Mouse (Mus musculus) embryonic facial prominence, embryonic 14.5 days (tissue): Measurements from ENCODE around the gene Shisa5. TPM values are rescaled to one million over a fixed set of nuclear protein-coding genes. Genes with fewer than 3 reads are reported as not detected.

ENCODE experiments used
- ATAC-seq: fragments of 200-750 bp; cut with Nextera tagmentation; 2 replicates; pipeline ENCODE4 v1.8.0; 2017; ENCODE audit warnings: low read depth, moderate number of reproducible peaks, moderate TSS enrichment
- DNase-seq: peaks from one replicate; pipeline ENCODE4 v3.0.0-alpha.2; 2015; ENCODE audit warnings: low spot score
- H3K27ac ChIP-seq: fragments of 300-500 bp; sonication (generic); replicated peaks from 2 replicates; pipeline ENCODE4 v1.5.1; 2014; ENCODE audit warnings: low read depth, mild to moderate bottlenecking, low read length, moderate library complexity
- H3K27me3 ChIP-seq: fragments of 300-500 bp; sonication (generic); replicated peaks from 2 replicates; pipeline ENCODE4 v1.6.1; 2014; ENCODE audit warnings: low read length; ENCODE audit not compliant: control insufficient read depth, insufficient read depth
- H3K36me3 ChIP-seq: fragments of 300-500 bp; sonication (generic); 2 replicates; pipeline ENCODE4 v1.6.1; 2014; ENCODE audit warnings: low read length, mixed read lengths; ENCODE audit not compliant: control insufficient read depth, insufficient read depth
- H3K4me1 ChIP-seq: fragments of 300-500 bp; sonication (generic); 2 replicates; pipeline ENCODE4 v1.6.1; 2014; ENCODE audit warnings: antibody characterized with exemption, low read length; ENCODE audit not compliant: control insufficient read depth, insufficient read depth
- H3K4me2 ChIP-seq: fragments of 300-500 bp; sonication (generic); 2 replicates; pipeline ENCODE4 v1.6.1; 2014; ENCODE audit warnings: low read depth, mild to moderate bottlenecking, low read length, moderate library complexity, mixed read lengths
- H3K4me3 ChIP-seq: fragments of 300-500 bp; sonication (generic); 2 replicates; pipeline ENCODE4 v1.5.1; 2014; ENCODE audit warnings: low read depth, mild to moderate bottlenecking, low read length
- H3K9ac ChIP-seq: fragments of 300-500 bp; sonication (generic); 2 replicates; pipeline ENCODE4 v1.6.1; 2014; ENCODE audit warnings: low read depth, mild to moderate bottlenecking, low read length, moderate library complexity, mixed read lengths
- H3K9me3 ChIP-seq: fragments of 300-500 bp; sonication (generic); 2 replicates; pipeline ENCODE4 v1.6.1; 2016; ENCODE audit warnings: low read length; ENCODE audit not compliant: control insufficient read depth
- WGBS: fragments of 180-500 bp; shearing (Covaris S2); extraction: QIAGEN DNeasy Blood & Tissue Kit; methylation state at CpG from one replicate; pipeline ENCODE4 v1.1.7; 2014; 5-methylcytosine and 5-hydroxymethylcytosine counted together
- polyA plus RNA-seq: library from polyadenylated mRNA; unstranded; fragments of >200 nt; fragmentation: Nextera tagmentation; extraction: Ambion mirVana; gene quantifications from 2 replicates; pipeline ENCODE4 v1.2.1, GENCODE M21; 2014

Shisa5 gene
- polyA plus RNA-seq, 1 experiment from 2014 or later: 81.7 TPM

DNA sequence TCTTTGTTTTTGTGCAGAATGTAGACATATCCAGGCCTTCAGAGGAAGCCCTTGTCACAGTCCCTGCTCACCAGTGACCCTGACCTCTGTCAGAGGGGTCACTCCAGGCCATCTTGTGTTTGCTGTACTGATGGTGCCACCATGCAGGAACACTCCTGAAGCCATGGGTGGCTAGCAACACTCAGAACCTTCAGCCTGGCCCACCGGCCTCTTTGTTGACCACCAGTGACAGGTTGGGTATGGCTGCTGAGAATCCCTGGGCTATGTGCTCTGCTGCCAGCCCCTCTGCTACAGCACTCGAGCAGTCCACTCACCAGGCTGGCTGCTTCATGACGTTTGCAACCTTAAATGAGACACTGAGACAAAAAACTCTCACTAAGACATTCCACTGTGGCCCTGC lies 8.1 kb upstream of the Shisa5 start:
- no peaks in the 10 kb centered on the region for H3K27me3 ChIP-seq
- WGBS: 68% methylated on average over 3 of the region's 3 CpGs
- H3K4me2 ChIP-seq: no peak overlapping the region
- no peak overlapping the region for H3K27ac ChIP-seq
- H3K9ac ChIP-seq: no peak overlapping the region
- H3K4me3 ChIP-seq: no peak overlapping the region
- H3K36me3 ChIP-seq: 0 out of 2 replicates have a peak, but pooled peaks cover 3% of the 10 kb centered on the region
- H3K9me3 ChIP-seq: no peaks in the 10 kb centered on the region
- ATAC-seq (no peak), DNase-seq (no peak)
- H3K4me1 ChIP-seq: no peaks in the 10 kb centered on the region

DNA sequence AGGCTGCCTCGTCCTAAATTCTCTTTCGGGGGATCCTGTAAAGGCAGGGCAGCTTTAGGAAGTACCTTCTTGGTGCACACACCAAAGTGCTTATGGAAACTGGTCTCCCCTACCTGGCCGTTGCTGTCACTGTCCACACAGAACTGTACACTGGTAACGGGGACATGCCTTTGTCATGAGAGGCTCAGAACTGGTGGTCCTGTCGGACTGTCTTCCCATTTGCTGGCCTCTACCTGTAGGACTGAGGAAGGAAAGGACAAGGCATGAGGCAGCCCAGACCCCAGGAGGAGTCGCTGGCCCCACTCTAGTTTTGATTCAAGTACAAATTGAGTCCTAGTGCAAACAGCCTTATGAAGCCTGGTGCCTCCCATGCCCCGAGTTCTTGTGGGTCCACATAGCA lies 7.4 kb upstream of the Shisa5 start:
- Histone ChIP-seq H3K4me1 (no peaks in the 10 kb centered on the region), H3K9me3 (no peaks in the 10 kb centered on the region), H3K4me3 (no peak overlapping the region), H3K27ac (no peak overlapping the region), H3K9ac (no peak overlapping the region), H3K27me3 (no peaks in the 10 kb centered on the region), H3K36me3 (no peaks in the 10 kb centered on the region), H3K4me2 (no peak overlapping the region)
- 89% methylated on average over 7 of the region's 7 CpGs for WGBS
- no peak for DNase-seq
- no peak for ATAC-seq

DNA sequence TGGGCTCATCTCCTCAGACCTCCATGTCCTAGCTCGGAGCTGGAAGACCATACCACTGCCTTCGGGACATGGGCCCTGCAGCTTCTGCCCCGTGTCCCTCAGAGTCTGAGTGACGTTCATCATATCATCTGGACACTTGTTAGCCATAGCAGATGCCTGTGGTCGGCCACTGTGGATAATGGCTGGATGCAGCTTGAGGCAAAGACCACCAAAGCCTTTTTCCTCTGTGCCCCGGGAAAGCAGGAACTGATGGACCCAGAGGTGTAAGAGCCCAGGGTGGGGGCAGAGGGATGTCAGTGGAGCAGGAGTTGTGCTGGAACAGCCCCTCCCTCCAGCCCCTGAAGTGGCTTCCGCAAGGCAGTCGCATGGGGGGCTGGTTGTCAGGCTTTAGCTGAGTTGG lies 6.7 kb upstream of the Shisa5 start:
- H3K27ac ChIP-seq: no peak overlapping the region
- H3K9ac ChIP-seq: no peak overlapping the region
- H3K4me1 ChIP-seq: no peaks in the 10 kb centered on the region
- no peaks in the 10 kb centered on the region for H3K9me3 ChIP-seq
- DNase-seq (no peak), ATAC-seq (no peak)
- H3K4me2 ChIP-seq: no peak overlapping the region
- WGBS: 90% methylated on average over 8 of the region's 8 CpGs
- no peaks in the 10 kb centered on the region for H3K27me3 ChIP-seq
- no peaks in the 10 kb centered on the region for H3K36me3 ChIP-seq
- no peak overlapping the region for H3K4me3 ChIP-seq

DNA sequence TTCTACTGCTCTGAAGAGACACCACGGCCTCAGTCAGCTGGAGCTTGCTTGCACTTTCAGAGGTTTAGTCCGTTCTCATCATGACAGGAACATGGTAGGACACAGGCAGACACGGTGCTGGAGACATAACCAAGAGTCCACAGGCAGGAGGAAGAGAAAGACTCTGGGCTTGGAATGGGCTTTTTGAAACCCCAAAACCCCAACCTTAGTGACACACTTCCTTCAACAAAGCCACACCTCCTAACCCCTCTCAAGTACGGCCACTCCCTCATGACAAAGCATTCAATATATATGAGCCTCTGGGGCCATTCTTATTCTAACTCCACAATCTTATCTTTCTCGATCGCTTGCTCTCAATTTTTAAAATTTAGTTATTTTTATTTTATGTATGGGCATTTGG lies 5.9 kb upstream of the Shisa5 start:
- no peaks in the 10 kb centered on the region for H3K27me3 ChIP-seq
- H3K36me3 ChIP-seq: no peaks in the 10 kb centered on the region
- H3K9me3 ChIP-seq: no peaks in the 10 kb centered on the region
- DNase-seq: no peak
- H3K4me2 ChIP-seq: no peak overlapping the region
- WGBS: 77% methylated on average over 6 of the region's 6 CpGs
- no peak overlapping the region for H3K4me3 ChIP-seq
- no peak overlapping the region for H3K9ac ChIP-seq
- ATAC-seq: no peak
- H3K4me1 ChIP-seq: no peaks in the 10 kb centered on the region
- H3K27ac ChIP-seq: no peak overlapping the region

DNA sequence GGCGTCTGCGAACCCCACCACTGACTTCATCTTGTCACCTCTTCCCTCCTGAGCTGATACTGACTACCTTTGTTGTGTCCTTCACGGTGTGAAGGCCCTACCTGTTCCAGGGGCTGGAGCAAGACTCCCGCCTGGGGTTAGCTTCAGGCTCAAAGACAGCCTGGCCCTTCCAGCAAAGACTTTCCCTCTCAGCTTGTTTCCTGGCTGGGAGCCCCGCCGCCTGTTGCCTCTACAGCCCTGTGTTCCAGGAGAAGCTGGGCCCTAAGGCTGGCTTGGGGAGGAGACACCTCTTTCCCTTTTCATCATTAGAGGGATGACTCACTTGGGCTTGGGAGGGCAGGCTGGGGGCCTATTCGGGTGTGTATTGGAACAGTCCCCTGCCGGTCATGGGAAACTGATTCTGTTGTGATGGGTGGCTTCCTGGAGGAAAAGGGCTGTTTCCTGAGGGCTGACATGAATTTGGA lies 568 bp downstream of the Shisa5 start:
- Histone ChIP-seq H3K9me3 (no peaks in the 10 kb centered on the region), H3K27me3 (no peaks in the 10 kb centered on the region), H3K9ac (peak overlapping the region; percentile 73), H3K4me3 (peak overlapping the region; percentile 53), H3K4me1 (peaks cover 24% of the 10 kb centered on the region), H3K4me2 (peak overlapping the region; percentile 54), H3K36me3 (no peaks in the 10 kb centered on the region), H3K27ac (peak overlapping the region; percentile 16; the same call in 1 of the 2 replicates)
- ATAC-seq (peak; percentile 44; the same call in 1 of the 2 replicates), DNase-seq (peak; percentile 27)
- 14% methylated on average over 8 of the region's 8 CpGs for WGBS

DNA sequence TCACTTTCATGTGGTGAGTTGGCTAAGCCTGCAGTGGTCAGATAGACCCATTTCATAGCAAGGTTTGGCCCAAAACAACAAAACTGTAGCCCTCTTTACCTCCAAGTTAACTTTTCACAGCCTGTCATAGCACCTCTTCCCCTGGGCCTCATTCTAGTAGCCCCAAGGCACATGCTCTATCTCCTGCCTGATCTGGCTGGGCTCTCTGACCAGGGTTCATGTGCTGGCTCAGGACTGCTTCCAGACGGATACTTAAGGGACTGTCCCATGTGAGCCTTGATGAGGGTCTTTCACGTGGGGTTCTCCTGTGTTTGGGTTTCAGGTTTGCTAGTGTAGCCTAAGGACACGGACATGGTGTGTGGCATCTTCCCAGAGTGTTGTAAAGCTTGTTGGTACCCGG lies 1.3 kb downstream of the Shisa5 start:
- H3K4me1 ChIP-seq: peaks cover 24% of the 10 kb centered on the region
- no peak overlapping the region for H3K27ac ChIP-seq
- ATAC-seq: no peak
- H3K4me3 ChIP-seq: peak overlapping the region; percentile 53; the same call in 1 of the 2 replicates
- peak overlapping the region; percentile 54 for H3K4me2 ChIP-seq
- no peak for DNase-seq
- H3K9me3 ChIP-seq: no peaks in the 10 kb centered on the region
- no peaks in the 10 kb centered on the region for H3K36me3 ChIP-seq
- H3K9ac ChIP-seq: no peak overlapping the region
- 56% methylated on average over 4 of the region's 4 CpGs for WGBS
- H3K27me3 ChIP-seq: no peaks in the 10 kb centered on the region

DNA sequence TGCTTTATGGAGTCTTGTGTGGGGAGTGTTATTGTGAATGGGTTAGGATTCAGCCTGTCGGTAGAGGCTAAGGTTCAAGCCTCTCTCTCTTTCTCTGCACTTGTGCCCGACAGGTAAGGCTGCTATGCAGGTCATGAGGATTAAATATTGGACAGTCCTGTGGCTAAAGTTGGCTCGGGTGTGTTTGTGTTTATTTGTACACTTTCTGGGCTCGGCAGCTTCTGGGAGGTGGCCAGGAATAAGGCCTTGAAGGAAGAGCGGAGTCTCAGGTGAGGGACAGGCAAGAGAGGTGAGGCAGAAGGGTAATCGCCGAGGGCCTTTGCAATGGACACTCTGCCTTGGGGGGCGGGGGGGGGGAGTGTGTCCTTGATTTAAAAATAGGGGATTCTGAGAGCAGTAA lies 1.9 kb downstream of the Shisa5 start:
- 76% methylated on average over 8 of the region's 8 CpGs for WGBS
- H3K4me2 ChIP-seq: peak overlapping the region; percentile 54; the same call in 1 of the 2 replicates
- H3K27ac ChIP-seq: no peak overlapping the region
- H3K9ac ChIP-seq: no peak overlapping the region
- H3K4me1 ChIP-seq: peaks cover 24% of the 10 kb centered on the region
- H3K9me3 ChIP-seq: no peaks in the 10 kb centered on the region
- H3K27me3 ChIP-seq: no peaks in the 10 kb centered on the region
- H3K4me3 ChIP-seq: no peak overlapping the region
- DNase-seq (no peak), ATAC-seq (no peak)
- no peaks in the 10 kb centered on the region for H3K36me3 ChIP-seq

DNA sequence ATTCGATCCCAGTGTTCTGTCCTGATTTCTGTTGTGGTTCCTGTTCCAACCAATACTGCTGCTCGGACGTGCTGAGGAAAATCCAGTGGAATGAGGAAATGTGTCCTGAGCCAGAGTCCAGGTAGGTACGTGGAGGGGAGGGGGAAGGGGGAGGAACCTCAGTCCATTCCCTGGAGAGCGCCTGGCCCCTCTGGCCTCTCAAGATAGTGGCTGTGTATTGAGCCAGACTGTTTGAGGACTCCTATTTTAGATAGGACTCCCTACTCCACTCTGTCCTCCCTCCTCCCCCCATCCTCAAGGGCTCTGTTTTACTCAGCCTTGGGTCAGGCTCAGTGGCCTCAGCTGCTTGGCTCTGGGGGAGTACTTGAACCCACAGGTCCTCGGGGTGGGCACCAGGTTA lies 2.5 kb downstream of the Shisa5 start:
- ATAC-seq (no peak), DNase-seq (no peak)
- Histone ChIP-seq H3K9ac (no peak overlapping the region; the same call in 1 of the 2 replicates), H3K4me1 (peaks cover 24% of the 10 kb centered on the region), H3K4me2 (peak overlapping the region; percentile 54; the same call in 1 of the 2 replicates), H3K27ac (no peak overlapping the region), H3K27me3 (no peaks in the 10 kb centered on the region), H3K9me3 (no peaks in the 10 kb centered on the region), H3K36me3 (no peaks in the 10 kb centered on the region), H3K4me3 (no peak overlapping the region)
- WGBS: 61% methylated on average over 6 of the region's 6 CpGs

DNA sequence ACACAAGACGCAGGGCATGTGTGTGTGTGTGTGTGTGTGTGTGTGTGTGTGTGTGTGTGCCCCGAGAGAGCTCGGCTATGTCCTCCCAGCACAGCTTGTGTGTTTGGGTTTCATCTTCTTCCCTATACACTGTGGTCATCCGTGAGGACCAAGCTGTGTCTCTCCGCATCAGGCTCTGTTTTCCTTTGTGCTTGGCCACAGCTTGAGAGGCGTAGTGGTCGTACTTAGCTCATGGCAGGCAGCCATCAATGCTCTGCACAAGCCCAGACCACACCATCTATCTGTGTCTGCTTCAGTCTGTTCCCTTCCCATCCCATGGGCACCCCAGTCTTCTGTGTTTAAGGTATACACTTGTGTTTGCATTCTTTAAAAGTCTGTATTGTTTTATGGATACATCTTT lies 3.0 kb downstream of the Shisa5 start:
- Histone ChIP-seq H3K4me3 (no peak overlapping the region), H3K36me3 (no peaks in the 10 kb centered on the region), H3K27ac (no peak overlapping the region), H3K9me3 (no peaks in the 10 kb centered on the region), H3K9ac (no peak overlapping the region), H3K4me1 (peaks cover 24% of the 10 kb centered on the region), H3K27me3 (no peaks in the 10 kb centered on the region), H3K4me2 (peak overlapping the region; percentile 54; the same call in 1 of the 2 replicates)
- ATAC-seq (no peak), DNase-seq (no peak)
- WGBS: 76% methylated on average over 7 of the region's 7 CpGs
